Mouse (Mus musculus): ENCODE data around the gene Myl12a. TPM values are rescaled to one million over a fixed set of nuclear protein-coding genes. Genes with fewer than 3 reads are reported as not detected.

Myl12a gene
- 107 TPM in 2 replicates for polyA plus RNA-seq (2012; rRNA removed)

GRCm38 (mm10) chr17:71002744-71003094, at the start of gene Myl12a:
Gene Myl12a (minus strand): TSS chr17:71002878.

GRCm38 (mm10) chr17:71002081-71002743, 466 bp downstream of the Myl12a start, which contains the start of gene Myom1:
Gene Myom1 (plus strand): TSS chr17:71002633.

Other genes starting within 250 kb of the Myl12a start
- gene Tgif1, start 149.3 kb downstream of the Myl12a start, polyA plus RNA-seq (2012; rRNA removed), result 13.6 and 15.8 TPM in 2 replicates
- gene Myom1, start 245 bp downstream of the Myl12a start, polyA plus RNA-seq (2012; rRNA removed), result 2.6 and 3.4 TPM in 2 replicates
- 35.6 and 44.7 TPM in 2 replicates for gene Lpin2, start 179.7 kb upstream of the Myl12a start, polyA plus RNA-seq (2012; rRNA removed)

Measured in liver, embryonic 18 days (tissue).